Mouse (Mus musculus) hindbrain, postnatal 0 days (tissue): Measurements from ENCODE around the gene Dclk3. TPM values are rescaled to one million over a fixed set of nuclear protein-coding genes. Genes with fewer than 3 reads are reported as not detected.

ENCODE experiments used
- ATAC-seq: fragments of 200-750 bp; cut with Nextera tagmentation; 2 replicates; pipeline ENCODE4 v1.8.0; 2017; ENCODE audit warnings: mild to moderate bottlenecking, moderate TSS enrichment, moderate library complexity
- DNase-seq: peaks from one replicate; pipeline ENCODE4 v3.0.0-alpha.2; 2015; ENCODE audit warnings: low spot score
- H3K27ac ChIP-seq: fragments of 300-500 bp; sonication (generic); 2 replicates; pipeline ENCODE4 v1.5.1; 2014; ENCODE audit warnings: mild to moderate bottlenecking
- H3K27me3 ChIP-seq: fragments of 300-500 bp; sonication (generic); 2 replicates; pipeline ENCODE4 v1.6.1; 2014; ENCODE audit warnings: low read length, mixed read lengths; ENCODE audit not compliant: insufficient read depth
- H3K36me3 ChIP-seq: fragments of 300-500 bp; sonication (generic); 2 replicates; pipeline ENCODE4 v1.6.1; 2014; ENCODE audit warnings: low read length, mixed read lengths; ENCODE audit not compliant: insufficient read depth
- H3K4me1 ChIP-seq: fragments of 300-500 bp; sonication (generic); 2 replicates; pipeline ENCODE4 v1.6.1; 2014; ENCODE audit warnings: antibody characterized with exemption, low read length, mixed read lengths; ENCODE audit not compliant: insufficient read depth
- H3K4me2 ChIP-seq: fragments of 300-500 bp; sonication (generic); 2 replicates; pipeline ENCODE4 v1.6.1; 2014; ENCODE audit warnings: low read depth, mild to moderate bottlenecking, low read length, moderate library complexity, mixed read lengths
- H3K4me3 ChIP-seq: fragments of 300-500 bp; sonication (generic); 2 replicates; pipeline ENCODE4 v1.5.1; 2014; ENCODE audit warnings: low read length
- H3K9ac ChIP-seq: fragments of 300-500 bp; sonication (generic); replicated peaks from 2 replicates; pipeline ENCODE4 v1.6.1; 2014; ENCODE audit warnings: mild to moderate bottlenecking, low read length, moderate library complexity, mixed read lengths
- H3K9me3 ChIP-seq: fragments of 300-500 bp; sonication (generic); 2 replicates; pipeline ENCODE4 v1.6.1; 2016; ENCODE audit warnings: low read length, mixed read lengths
- CTCF ChIP-seq: IDR thresholded peaks from 2 replicates; pipeline ENCODE4 v1.5.1; 2016; ENCODE audit warnings: antibody characterized with exemption, control low read depth, low read depth
- WGBS: fragments of 180-500 bp; shearing (Covaris S2); extraction: QIAGEN DNeasy Blood & Tissue Kit; methylation state at CpG from one replicate; pipeline ENCODE4 v1.1.7; 2014; 5-methylcytosine and 5-hydroxymethylcytosine counted together
- polyA plus RNA-seq: library from polyadenylated mRNA; unstranded; fragments of >200 nt; fragmentation: Nextera tagmentation; extraction: Ambion mirVana; gene quantifications from 2 replicates; pipeline ENCODE4 v1.2.1, GENCODE M21; 2015
- total RNA-seq: library from RNA; depleted of rRNA; stranded (reverse); fragments of >200 nt; gene quantifications from 2 replicates; pipeline ENCODE4 v1.2.3, GENCODE M21; 2014

Dclk3 gene
- total and polyA plus RNA-seq, 2 experiments from 2014 or later, result 8.8 to 13.1 TPM

- Histone ChIP-seq H3K4me3 (no peak overlapping the region), H3K4me2 (no peak overlapping the region), H3K36me3 (no peaks in the 10 kb centered on the region), H3K9ac (no peak overlapping the region), H3K4me1 (no peaks in the 10 kb centered on the region), H3K27ac (no peak overlapping the region), H3K27me3 (no peaks in the 10 kb centered on the region), H3K9me3 (no peaks in the 10 kb centered on the region)
- ATAC-seq, result no peak
- no peak for TF ChIP-seq CTCF
- 68% methylated on average over 2 of the region's 2 CpGs for WGBS
- no peak for DNase-seq
Observed at GRCm38 (mm10) chr9:111421862-111422261, 17.0 kb upstream of the Dclk3 start.

- Histone ChIP-seq H3K4me2 (no peak overlapping the region), H3K4me3 (no peak overlapping the region), H3K9ac (no peak overlapping the region), H3K4me1 (no peaks in the 10 kb centered on the region), H3K9me3 (no peaks in the 10 kb centered on the region), H3K27ac (no peak overlapping the region), H3K36me3 (no peaks in the 10 kb centered on the region), H3K27me3 (no peaks in the 10 kb centered on the region)
- TF ChIP-seq CTCF, result no peak
- 48% methylated on average over 5 of the region's 5 CpGs for WGBS
- ATAC-seq, result no peak
- DNase-seq, result no peak
Observed at GRCm38 (mm10) chr9:111422567-111422966, 16.3 kb upstream of the Dclk3 start.

- H3K4me3 ChIP-seq, result no peak overlapping the region
- no peak overlapping the region for H3K9ac ChIP-seq
- no peaks in the 10 kb centered on the region for H3K4me1 ChIP-seq
- H3K9me3 ChIP-seq, result no peaks in the 10 kb centered on the region
- H3K4me2 ChIP-seq, result no peak overlapping the region
- no peak overlapping the region for H3K27ac ChIP-seq
- TF ChIP-seq CTCF, result no peak
- H3K27me3 ChIP-seq, result no peaks in the 10 kb centered on the region
- no peaks in the 10 kb centered on the region for H3K36me3 ChIP-seq
- 31% methylated on average over 6 of the region's 6 CpGs for WGBS
- ATAC-seq, result 0 out of 2 replicates have a peak, but pooled peaks have one; percentile 40
- DNase-seq, result peak; percentile 18
Observed at GRCm38 (mm10) chr9:111425113-111425512, 13.8 kb upstream of the Dclk3 start.

- no peak for TF ChIP-seq CTCF
- no peak for ATAC-seq
- Histone ChIP-seq H3K9me3 (no peaks in the 10 kb centered on the region), H3K4me3 (no peak overlapping the region), H3K36me3 (no peaks in the 10 kb centered on the region), H3K27ac (no peak overlapping the region), H3K27me3 (no peaks in the 10 kb centered on the region), H3K9ac (no peak overlapping the region), H3K4me1 (no peaks in the 10 kb centered on the region), H3K4me2 (no peak overlapping the region)
- 44% methylated on average over 4 of the region's 4 CpGs for WGBS
- DNase-seq, result peak; percentile 48
Observed at GRCm38 (mm10) chr9:111425952-111426351, 12.9 kb upstream of the Dclk3 start.

- H3K27ac ChIP-seq, result 0 out of 2 replicates have a peak overlapping the region, but pooled peaks have one; percentile 20
Observed at GRCm38 (mm10) chr9:111427891-111428555, 10.9 kb upstream of the Dclk3 start.

GRCm38 (mm10) chr9:111428698-111429362 lies 10.1 kb upstream of the Dclk3 start:
- TF ChIP-seq CTCF, result no peak
- H3K27me3 ChIP-seq, result no peaks in the 10 kb centered on the region
- no peak overlapping the region for H3K4me2 ChIP-seq
- no peak overlapping the region for H3K9ac ChIP-seq
- H3K36me3 ChIP-seq, result no peaks in the 10 kb centered on the region
- WGBS, result 73% methylated on average over 8 of the region's 8 CpGs
- ATAC-seq, result no peak
- no peak overlapping the region for H3K27ac ChIP-seq
- DNase-seq, result no peak
- no peak overlapping the region for H3K4me3 ChIP-seq
- no peaks in the 10 kb centered on the region for H3K4me1 ChIP-seq
- no peaks in the 10 kb centered on the region for H3K9me3 ChIP-seq

More at GRCm38 (mm10) chr9:111427891-111428555, 10.9 kb upstream of the Dclk3 start:
- peak; percentile 55 for TF ChIP-seq CTCF
- H3K4me2 ChIP-seq, result no peak overlapping the region
- no peaks in the 10 kb centered on the region for H3K9me3 ChIP-seq
- DNase-seq (peak; percentile 42), ATAC-seq (no peak)
- 74% methylated on average over 9 of the region's 9 CpGs for WGBS
- no peaks in the 10 kb centered on the region for H3K27me3 ChIP-seq
- no peaks in the 10 kb centered on the region for H3K4me1 ChIP-seq
- H3K36me3 ChIP-seq, result no peaks in the 10 kb centered on the region
- H3K9ac ChIP-seq, result no peak overlapping the region
- H3K4me3 ChIP-seq, result no peak overlapping the region

- no peak overlapping the region for H3K4me3 ChIP-seq
- no peaks in the 10 kb centered on the region for H3K4me1 ChIP-seq
- H3K9me3 ChIP-seq, result no peaks in the 10 kb centered on the region
- no peak overlapping the region for H3K9ac ChIP-seq
- H3K4me2 ChIP-seq, result no peak overlapping the region
- no peak for TF ChIP-seq CTCF
- WGBS, result 31% methylated on average over 2 of the region's 2 CpGs
- H3K27ac ChIP-seq, result no peak overlapping the region
- ATAC-seq, result no peak
- H3K27me3 ChIP-seq, result no peaks in the 10 kb centered on the region
- no peaks in the 10 kb centered on the region for H3K36me3 ChIP-seq
- no peak for DNase-seq
Observed at GRCm38 (mm10) chr9:111429363-111429750, 9.5 kb upstream of the Dclk3 start.
